Mouse (Mus musculus) right cerebral cortex, postnatal 25 days (tissue): ENCODE results near the gene Dnajc7.
"Not testable (repeated sequence)": the region's sequence is repeated elsewhere in the genome, so short reads cannot be mapped to it uniquely, and the experiment has no call there.

Source experiments
- DNase-seq: peaks from one replicate; pipeline ENCODE4 v3.0.0; 2022

The Dnajc7 gene

DNA sequence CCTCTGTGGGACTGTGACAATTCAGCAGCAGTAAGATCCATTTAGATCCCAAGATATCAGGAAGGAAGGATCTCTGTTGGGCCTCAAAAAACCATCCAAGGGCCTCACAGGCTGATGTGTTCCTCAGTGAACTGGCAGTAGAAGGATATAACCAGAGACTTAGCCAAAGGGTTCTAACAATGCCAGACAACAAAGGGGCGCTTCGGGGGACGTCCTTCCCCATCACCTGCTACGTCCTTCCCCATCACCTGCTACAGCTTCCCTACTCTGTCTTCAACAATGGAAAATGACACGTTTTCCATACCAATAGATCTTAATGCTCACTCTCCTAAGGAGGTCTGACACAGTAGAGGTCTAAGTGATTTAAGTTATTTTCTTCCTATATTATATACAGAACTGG lies 3.6 kb downstream of the Dnajc7 start:
- no peak for DNase-seq

DNA sequence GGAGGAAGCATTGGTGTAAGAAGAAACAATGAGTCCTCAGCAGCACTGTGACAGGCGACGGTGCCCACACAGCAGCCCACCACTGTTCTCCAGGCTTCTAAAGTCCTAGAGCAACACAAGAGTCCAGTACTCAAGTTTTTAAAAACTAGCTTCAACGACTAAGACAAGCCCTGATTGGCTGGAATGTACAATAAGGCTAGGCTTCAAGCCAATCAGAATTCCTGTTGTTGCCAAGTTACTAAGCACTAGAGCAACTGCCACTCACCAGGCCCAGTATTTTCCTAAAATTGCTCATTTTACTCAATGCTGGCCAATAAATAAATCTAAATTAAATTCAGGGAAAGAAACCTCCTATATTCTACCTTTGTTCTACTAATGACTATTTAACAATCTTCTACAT lies 6.7 kb downstream of the Dnajc7 start:
- DNase-seq: no peak

DNA sequence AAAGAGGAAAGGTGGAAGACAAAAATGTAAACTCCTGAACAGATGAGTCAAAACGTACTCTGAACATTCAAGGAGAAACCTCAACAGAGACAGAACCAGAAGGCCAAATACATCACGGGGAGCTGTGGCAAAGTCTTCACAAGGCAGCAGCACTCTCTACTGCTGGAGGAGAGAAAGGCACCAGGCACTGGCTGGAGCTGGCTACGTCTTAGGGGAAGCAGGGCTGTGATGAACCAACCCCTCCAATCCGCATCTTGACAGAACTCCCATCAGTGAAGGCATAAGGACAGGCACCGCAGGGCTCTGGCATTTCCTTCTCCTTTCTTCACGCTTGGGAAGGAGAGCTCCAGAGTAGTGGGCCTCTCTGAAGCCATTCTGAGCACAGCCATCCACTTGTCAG lies 8.3 kb downstream of the Dnajc7 start:
- no peak for DNase-seq

DNA sequence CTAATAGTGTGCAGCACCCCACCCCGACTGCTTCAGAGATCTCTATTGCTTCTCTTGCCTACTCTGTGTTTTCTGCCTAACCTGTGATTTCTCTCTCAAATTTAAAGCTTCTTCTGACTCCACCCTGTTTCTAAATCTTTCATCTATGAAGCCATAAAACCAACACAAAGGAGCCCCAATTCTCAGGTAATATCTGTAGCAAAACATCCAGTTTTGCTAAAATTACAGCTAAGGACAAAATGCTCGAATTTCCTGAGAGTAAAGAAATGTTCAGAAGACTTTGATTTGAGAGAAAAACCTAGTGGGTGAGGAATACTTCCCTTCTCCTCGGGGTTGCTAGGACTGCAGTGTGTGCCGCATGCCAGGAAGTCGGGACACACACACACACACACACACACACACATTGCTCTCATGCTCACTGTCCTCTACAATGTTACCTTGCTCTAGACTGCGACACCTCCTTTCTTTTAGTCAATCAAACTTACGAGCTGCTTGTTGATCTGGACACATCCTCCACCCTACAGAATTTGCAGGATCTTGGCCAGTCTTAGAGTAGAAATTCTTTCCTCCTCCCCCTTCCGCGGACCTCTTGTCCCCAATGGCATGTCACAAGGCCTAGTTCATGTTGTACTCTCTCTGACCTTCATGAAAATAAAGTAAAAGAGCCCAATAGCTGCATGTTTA lies 9.8 kb downstream of the Dnajc7 start:
- no peak for DNase-seq

DNA sequence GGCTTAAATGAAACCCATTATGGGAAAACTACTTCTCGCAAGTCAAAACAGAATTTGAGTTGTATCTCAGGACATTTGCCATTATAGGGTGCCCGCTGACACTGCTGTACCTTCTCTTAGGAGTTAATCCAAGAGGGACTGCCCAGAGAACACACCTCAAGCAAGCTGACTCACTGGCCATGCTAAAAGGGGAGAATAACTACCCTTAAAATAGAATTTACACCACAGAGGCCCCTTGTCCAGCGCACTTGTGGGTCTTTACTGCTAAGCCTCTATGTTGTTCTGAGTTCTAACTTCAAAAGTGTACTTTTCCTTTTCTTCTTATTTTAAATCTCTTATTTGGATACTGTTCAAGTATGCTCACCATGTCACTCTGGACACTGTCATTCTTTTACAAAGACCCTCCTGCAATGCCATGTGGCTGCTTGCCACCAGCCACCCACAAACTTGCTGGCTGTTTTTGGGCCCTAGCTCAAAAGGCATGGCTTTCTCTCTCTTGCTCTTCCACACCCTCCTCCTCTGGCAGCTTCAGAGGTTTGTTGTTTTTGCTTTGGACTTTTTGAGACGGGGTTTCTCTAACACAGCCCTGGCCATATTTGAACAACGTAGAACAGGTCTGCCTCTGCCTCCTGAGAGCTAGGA lies 10.5 kb downstream of the Dnajc7 start:
- DNase-seq: no peak

DNA sequence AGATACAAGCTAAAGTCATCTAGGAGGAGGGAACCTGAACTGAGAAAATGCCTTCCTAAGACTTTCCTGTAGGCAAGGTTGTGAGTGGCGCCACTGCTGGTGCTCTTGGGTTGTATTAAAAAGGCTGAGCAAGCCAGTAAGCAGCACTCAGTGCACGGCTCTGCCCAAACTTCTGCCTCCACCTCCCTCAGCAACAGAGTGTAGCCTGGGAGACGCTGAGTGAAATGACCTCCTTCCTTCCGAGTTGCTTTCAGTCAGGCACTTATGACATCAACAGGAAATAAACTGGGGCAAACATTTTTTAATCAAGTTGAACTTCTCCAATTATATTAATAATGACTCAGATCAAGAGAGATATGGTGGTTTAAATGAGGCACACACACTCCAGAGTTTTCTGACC lies 11.2 kb downstream of the Dnajc7 start:
- no peak for DNase-seq

DNA sequence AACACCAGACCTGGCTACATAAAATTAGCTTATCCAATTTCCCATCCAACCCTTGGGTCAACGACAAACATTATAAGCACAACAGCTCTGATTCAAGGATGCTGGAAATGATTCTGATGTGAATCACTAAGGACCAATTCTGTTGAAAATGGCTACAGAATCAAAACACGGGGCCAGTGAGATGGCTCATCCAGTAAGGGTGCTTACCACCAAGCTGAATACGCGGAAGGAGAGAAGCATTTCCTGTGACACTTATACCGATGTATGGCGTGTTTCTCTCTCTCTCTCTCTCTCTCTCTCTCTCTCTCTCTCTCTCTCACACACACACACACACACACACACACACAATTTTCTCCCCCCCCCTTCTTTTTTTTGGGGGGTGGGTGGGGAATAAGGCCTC lies 12.8 kb downstream of the Dnajc7 start:
- DNase-seq: no peak

DNA sequence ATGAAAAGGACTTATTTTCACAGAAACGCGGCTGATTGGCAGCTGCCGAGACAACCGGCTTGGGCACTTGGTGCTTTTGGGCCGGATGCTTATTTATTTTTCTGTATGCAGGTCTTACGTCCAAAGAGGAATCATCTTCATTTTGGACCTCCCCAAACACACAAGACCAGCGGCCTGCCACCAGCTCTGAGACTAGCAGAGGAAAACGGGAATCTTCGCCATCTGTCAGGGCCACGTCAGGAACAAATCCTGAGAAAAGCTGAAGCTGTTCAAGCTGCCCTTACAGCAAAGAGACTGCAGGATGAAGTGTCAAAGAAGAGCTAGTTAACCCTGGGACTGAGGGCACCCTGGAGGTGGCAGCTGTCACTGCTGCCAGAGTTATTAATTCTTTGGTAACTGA lies 14.5 kb downstream of the Dnajc7 start:
- DNase-seq: no peak

DNA sequence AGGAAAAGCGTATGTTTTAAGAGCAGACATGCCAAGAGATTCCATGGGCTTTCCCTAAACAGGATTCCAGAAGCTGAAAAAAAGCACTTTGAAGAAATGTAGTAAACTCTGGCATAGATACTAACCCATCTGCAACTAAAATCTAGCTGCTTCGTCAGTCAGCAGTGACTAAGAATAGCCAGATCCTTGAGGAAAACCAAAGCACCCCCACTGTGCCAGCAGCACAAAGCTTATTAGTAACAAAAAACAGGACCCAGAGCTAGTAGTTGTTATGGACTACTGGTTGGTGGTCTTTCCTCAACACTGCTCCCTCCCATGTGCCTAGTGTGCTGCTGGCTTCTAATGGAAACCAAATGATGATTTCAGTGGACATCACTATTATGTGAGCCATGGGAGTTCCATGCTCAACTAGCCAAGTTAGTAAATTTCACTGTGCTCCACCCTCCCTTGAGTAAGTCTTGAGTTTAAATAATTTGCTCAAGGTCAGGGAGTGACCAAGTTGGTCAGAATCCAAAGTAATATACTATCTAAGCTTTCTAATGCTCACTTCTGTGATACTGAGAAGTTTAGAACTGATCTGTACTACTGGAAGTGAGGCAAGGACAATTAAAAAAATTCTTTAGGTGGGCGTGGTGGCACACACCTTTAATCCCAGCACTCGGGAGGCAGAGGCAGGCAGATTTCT lies 15.5 kb downstream of the Dnajc7 start:
- no peak for DNase-seq

DNA sequence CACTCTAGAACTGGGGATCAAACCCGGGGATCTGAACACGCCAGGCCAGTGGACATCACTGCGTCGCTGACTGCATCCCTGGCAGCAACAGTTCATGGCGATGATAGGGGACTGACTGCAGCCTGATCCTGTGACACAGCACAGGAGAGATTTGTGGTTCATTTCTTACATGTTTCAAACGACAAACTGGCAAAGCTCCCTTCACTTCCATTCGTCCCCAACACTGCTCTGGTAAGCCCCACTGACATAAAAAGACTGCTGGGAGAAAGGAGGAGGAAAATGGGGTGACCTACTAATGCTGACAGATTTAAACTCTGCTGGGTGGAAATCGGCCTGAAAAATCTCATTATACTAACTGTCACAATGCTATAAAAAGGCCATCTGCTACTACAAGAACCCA lies 16.2 kb downstream of the Dnajc7 start:
- DNase-seq: no peak

DNA sequence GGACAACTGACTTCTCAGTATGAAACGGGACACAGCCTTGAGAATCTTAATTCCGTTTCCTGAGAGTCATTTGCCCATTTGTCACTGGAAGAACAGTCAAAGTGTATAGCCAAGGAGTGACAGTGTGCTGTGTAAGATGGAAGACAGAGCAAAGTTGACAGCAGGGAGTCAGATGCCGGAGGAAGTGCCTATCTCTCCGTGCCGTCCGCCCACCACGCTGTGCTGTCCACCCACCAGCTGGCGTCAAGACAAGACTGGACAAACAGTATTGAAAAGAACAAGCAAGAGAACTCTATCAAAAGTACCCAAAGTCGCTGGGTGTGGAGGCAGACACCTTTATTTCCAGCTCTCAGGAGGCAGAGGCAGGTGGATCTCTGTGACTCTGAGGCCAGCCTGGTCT lies 16.8 kb downstream of the Dnajc7 start:
- DNase-seq: no peak

DNA sequence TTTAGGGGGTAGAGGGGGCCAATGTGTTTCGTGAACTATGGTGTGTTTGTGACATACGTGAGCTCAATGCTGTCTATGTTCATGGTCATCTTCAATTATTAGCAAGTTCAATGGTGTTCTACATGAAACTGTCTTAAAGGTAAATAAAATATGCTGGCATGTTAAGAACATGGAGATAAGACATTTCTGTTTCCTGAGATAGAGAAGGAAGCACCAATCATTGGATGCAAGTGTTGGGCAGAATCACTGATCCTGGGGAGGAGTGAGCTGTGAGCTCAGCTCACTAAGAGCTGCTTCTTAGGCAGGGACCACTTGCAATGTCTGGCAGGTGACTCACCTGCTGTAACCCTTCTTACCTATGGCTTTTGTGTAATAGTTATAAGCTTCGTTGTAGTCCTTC lies 18.6 kb downstream of the Dnajc7 start:
- DNase-seq: no peak

DNA sequence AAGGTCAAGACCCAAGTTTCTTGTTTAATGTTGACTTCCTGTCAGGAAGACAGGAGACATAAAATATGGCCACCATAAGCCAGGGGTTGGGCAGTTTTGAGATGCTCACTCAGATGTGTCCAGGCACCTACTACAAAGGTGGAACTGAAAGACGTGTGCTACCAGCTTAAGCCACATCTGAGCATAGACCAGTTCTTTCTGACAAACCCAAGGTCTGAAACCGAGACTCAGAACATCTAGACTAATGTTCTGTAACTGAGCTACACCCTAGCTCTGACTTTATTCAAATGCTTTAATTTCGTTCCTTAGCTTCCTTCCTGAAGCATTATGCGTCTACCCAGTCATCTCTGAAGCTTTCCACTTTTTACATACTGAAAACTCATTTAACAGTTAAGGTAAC lies 21.9 kb downstream of the Dnajc7 start:
- DNase-seq: no peak

DNA sequence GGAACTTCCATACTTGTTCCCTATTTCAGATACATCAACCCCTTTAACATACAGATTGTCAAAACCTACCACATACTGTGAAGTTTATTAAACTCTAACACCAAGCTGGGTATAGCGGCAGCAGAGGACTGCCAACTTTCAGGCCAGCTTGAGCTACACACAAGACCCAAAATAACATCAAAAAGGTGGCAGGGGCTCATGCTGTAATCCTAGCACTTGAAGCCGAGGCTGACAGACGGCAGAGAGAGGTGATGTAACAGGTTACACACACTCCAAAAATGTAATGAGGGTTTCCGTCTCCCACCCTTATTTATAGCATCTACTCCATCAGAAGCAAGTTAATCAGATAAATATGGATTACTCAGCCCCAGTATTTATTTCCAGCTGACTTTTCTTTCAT lies 24.4 kb downstream of the Dnajc7 start:
- no peak for DNase-seq

DNA sequence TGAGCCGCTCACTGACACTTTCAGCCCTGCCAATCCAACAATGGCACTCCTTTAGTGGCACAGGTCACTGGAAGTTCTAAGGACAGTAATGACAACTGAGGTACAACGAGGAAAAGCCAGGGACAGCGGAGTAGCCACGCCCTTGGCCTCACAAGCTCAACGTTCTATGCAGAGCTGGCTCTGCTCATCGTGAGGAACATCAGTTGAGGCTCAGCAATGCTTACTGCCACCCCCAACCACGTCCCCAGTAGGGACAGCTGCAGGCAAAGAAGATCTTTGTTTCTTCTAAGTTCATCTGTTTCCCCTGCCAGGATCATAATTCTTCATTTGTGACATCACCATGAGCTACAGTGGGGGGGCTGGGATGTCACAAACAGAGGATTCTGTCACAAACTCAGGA lies 25.4 kb downstream of the Dnajc7 start:
- no peak for DNase-seq

DNA sequence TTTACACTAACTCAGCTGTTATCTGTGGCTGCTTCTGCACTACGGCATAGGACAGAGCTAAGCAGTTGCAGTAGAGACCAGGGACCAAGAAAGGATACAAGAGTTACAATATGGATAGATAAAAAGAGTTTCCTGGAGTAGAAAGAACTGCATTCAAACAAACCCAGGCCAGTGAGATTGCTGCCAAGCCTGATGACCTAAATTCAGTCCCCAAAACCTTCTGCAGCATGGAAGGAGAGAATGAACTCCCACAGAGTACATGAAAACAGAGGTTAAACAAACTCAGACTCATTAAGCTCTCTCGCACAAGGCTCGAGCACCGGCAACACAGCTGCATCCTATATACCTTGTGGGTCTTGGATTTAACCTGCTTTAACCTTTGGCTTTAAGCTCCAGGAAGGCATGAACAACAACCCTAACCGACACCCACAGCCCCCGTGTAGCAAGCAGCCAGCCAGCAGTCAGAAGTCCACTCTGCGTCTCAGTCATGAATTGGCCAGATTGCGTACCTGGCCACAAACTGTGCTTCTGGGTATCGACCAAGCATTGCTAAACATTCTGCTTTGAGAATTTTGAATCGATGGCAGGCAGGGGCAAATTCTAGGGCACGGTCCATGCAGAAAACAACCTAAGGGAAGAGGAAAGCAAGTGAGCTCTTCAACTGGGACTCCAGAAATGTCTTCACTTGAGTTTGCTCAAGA lies 27.5 kb downstream of the Dnajc7 start:
- DNase-seq: no peak

DNA sequence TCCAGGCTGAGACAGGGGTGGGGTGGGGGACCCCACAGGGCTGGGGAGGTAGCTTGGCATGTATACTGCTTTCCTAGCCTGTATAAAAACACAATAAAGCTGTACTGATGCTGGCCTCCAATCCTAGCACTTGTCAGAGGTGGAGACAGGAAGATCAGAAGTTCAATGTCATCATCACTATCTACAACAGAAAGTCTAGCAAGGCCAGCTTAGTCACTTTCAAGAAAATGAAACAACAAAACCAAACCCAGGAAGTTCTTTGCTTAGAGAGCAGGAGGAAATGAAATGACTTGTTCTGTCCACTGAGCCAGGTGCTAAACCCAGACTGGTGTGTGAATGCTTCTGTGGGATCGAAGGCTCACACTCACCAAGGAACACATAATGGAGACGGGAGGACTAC lies 31.5 kb downstream of the Dnajc7 start:
- DNase-seq: no peak

DNA sequence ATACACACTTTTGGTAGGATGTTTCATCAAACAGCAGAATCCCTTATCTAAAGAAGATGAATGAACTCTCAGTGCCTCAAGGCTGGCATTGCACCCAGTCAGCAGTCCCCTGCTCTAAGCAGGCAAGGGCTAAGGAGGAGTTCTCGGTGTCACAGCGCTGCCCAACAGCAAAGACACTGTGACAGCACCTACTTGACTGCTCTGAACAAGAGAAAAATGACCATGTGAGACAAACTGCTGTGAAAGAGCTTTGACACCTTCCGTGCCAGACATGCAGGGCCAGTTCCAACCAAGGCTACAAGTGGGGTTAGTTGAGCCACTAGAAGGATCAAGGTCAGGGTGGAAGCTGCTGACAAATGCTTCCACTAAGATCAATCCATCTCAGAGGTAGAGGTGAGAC lies 34.8 kb downstream of the Dnajc7 start:
- no peak for DNase-seq

DNA sequence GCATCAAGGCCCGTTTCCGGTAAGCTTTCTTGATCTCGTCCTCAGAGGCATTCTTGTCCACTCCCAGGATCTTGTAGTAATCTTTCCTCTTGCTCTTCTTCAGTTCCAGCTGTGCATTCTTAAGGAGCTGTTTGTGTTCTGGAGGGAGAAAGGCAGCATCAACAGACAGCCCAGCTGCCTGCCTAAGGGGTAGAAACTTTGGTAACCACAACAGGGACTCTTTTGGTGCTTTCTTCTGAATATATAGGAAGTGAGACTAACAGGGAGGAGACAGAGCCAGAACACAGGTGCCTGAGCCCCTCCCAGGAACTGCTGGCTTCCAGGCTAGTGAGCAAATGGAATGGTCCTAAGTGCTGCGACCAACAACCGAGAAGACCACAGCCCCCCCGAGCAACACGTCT lies 35.4 kb downstream of the Dnajc7 start:
- DNase-seq: no peak

DNA sequence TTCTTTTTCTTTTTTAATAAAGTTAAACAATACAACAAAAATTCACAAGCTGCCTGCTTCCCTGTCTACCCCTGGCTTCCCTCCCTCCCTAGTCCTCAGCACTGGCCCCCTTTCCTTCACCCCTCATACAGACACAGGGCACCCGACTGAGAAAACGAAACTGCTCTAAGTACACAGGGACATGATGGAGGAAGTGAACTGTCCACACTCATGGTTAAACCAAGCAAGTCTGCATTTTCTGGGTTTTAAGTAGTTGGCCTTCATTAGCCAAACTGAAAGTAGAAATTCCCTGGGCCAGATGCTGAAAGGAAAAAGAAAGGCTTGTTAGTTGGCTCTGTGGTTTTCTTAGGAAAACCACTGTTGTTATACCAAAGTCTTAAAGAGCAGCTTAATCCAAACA lies 37.1 kb downstream of the Dnajc7 start:
- DNase-seq: no peak

DNA sequence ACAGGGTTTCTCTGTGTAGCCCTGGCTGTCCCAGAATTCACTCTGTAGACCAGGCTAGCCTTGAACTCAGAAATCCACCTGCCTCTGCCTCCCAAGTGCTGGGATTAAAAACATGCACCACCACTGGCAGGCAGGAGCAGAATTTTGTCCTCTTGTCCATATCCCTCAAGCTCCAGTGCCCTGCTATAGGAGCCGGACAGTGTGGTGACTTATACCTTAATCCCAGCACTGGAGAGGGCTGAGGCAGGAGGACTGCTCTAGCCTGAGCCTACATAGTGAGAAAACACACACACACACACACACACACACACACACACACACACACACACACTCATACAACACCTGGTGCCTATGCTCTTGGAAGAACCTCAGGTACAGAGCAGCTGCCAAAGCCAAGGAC lies 37.6 kb downstream of the Dnajc7 start:
- not testable (repeated sequence) for DNase-seq

DNA sequence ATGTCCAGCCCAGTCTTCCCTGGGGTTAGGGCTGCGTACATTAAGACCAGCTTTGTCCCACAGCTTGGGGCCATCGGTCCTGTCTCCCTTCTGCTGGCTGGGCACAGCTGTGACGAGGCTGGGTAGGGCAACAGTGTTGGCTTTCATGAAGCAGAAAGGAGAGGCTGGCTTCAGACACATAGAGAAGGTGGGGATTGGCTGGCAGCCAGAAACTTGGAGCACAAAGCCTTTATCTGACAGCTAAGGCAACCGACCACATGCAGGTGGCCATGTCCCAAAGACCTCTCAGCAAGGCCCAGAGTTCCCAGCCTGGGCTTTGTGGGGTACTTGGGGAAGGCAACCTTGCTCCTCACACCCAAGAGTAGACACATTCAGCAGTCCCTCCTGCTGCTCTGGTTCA lies 38.2 kb downstream of the Dnajc7 start:
- DNase-seq: no peak

DNA sequence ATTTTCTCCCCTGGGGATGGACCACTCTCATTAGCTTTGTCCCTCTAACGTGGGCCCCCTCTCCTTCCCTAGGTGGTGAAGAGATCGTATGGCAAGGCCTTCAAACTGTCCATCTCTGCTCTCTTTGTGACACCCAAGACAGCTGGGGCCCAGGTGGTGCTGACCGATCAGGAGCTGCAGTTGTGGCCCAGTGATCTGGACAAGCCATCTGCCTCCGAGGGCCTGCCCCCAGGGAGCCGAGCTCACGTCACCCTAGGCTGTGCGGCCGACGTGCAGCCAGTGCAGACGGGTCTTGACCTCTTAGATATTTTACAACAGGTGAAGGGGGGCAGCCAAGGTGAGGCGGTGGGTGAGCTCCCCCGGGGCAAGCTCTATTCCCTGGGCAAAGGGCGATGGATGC lies 39.7 kb downstream of the Dnajc7 start:
- no peak for DNase-seq
